Mouse (Mus musculus) megakaryocyte, embryonic 14.5 days (primary cell): Measurements from ENCODE around the gene Krt87. TPM values are rescaled to one million over a fixed set of nuclear protein-coding genes. Genes with fewer than 3 reads are reported as not detected.
A peak's percentile ranks its signal among the peaks of the same experiment; 100 is the strongest.

Experiments
- H3K27me3 ChIP-seq: replicated peaks from 2 replicates; pipeline ENCODE3; 2012; ENCODE audit warnings: inconsistent platforms
- H3K36me3 ChIP-seq: replicated peaks from 2 replicates; pipeline ENCODE3; 2012; ENCODE audit warnings: low read length, inconsistent platforms, mixed read lengths
- H3K4me1 ChIP-seq: 2 replicates; pipeline ENCODE4 v1.6.1; 2012; ENCODE audit warnings: inconsistent platforms
- H3K4me3 ChIP-seq: replicated peaks from 2 replicates; pipeline ENCODE3; 2012; ENCODE audit warnings: moderate library complexity, mild to moderate bottlenecking, inconsistent platforms
- H3K9me3 ChIP-seq: 2 replicates; pipeline ENCODE4 v1.6.1; 2012; ENCODE audit warnings: inconsistent platforms
- FLI1 ChIP-seq: IDR thresholded peaks from 2 replicates; pipeline ENCODE4 v1.6.1; 2012; ENCODE audit warnings: low read length, inconsistent platforms, mixed read lengths
- GATA1 ChIP-seq: IDR thresholded peaks from 3 replicates; pipeline ENCODE4 v1.6.1; 2012; ENCODE audit warnings: mixed read lengths, low read length, inconsistent platforms, borderline replicate concordance
- polyA plus RNA-seq: library from polyadenylated mRNA; stranded (reverse); fragments of >175 nt; gene quantifications from 2 replicates; pipeline ENCODE4 v1.2.3, GENCODE M21; 2012; ENCODE audit warnings: low replicate concordance; ENCODE audit not compliant: insufficient read depth

The Krt87 gene
- polyA plus RNA-seq, 1 experiment: not detected

- Histone ChIP-seq H3K4me3 (no peak overlapping the region), H3K27me3 (peaks cover 64% of the 10 kb centered on the region), H3K4me1 (peaks cover 9% of the 10 kb centered on the region), H3K9me3 (peaks cover 13% of the 10 kb centered on the region), H3K36me3 (no peaks in the 10 kb centered on the region)
- TF ChIP-seq FLI1 (no peak), GATA1 (no peak)
These were observed 42.1 kb downstream of the Krt87 start for GRCm38 (mm10) chr15:101396466-101396865.

GRCm38 (mm10) chr15:101394908-101395307, 43.7 kb downstream of the Krt87 start:
- TF ChIP-seq GATA1: no peak
- TF ChIP-seq FLI1: no peak

GRCm38 (mm10) chr15:101392251-101392650, 46.4 kb downstream of the Krt87 start:
- Histone ChIP-seq H3K9me3 (peaks cover 14% of the 10 kb centered on the region), H3K27me3 (peaks cover 79% of the 10 kb centered on the region), H3K36me3 (no peaks in the 10 kb centered on the region), H3K4me3 (no peak overlapping the region), H3K4me1 (peaks cover 28% of the 10 kb centered on the region)
- TF ChIP-seq GATA1 (no peak), FLI1 (no peak)

More at GRCm38 (mm10) chr15:101394908-101395307, 43.7 kb downstream of the Krt87 start:
- no peaks in the 10 kb centered on the region for H3K36me3 ChIP-seq
- H3K4me3 ChIP-seq: no peak overlapping the region
- H3K9me3 ChIP-seq: peaks cover 14% of the 10 kb centered on the region
- H3K4me1 ChIP-seq: peaks cover 9% of the 10 kb centered on the region
- peaks cover 65% of the 10 kb centered on the region for H3K27me3 ChIP-seq

- Histone ChIP-seq H3K4me1 (peaks cover 39% of the 10 kb centered on the region), H3K4me3 (no peak overlapping the region), H3K36me3 (no peaks in the 10 kb centered on the region), H3K27me3 (peaks cover 83% of the 10 kb centered on the region), H3K9me3 (peaks cover 14% of the 10 kb centered on the region)
- TF ChIP-seq GATA1: no peak
- TF ChIP-seq FLI1: no peak
These were observed 48.4 kb downstream of the Krt87 start for GRCm38 (mm10) chr15:101390203-101390602.

- H3K9me3 ChIP-seq: peaks cover 13% of the 10 kb centered on the region
- no peaks in the 10 kb centered on the region for H3K36me3 ChIP-seq
- H3K4me1 ChIP-seq: peaks cover 54% of the 10 kb centered on the region
- H3K27me3 ChIP-seq: peaks cover 90% of the 10 kb centered on the region
- peak overlapping the region; percentile 54 for H3K4me3 ChIP-seq
- TF ChIP-seq GATA1: no peak
- no peak for TF ChIP-seq FLI1
These were observed 50.5 kb downstream of the Krt87 start for GRCm38 (mm10) chr15:101388034-101388541.

GRCm38 (mm10) chr15:101387176-101387575, 51.4 kb downstream of the Krt87 start:
- Histone ChIP-seq H3K4me1 (peaks cover 54% of the 10 kb centered on the region), H3K27me3 (peaks cover 91% of the 10 kb centered on the region), H3K4me3 (no peak overlapping the region), H3K36me3 (no peaks in the 10 kb centered on the region), H3K9me3 (peaks cover 6% of the 10 kb centered on the region; the same call in 1 of the 2 replicates)
- no peak for TF ChIP-seq GATA1

- H3K27me3 ChIP-seq: peaks cover 96% of the 10 kb centered on the region
- TF ChIP-seq FLI1 (no peak), GATA1 (no peak)
- no peak overlapping the region for H3K4me3 ChIP-seq
- no peaks in the 10 kb centered on the region for H3K9me3 ChIP-seq
- peaks cover 62% of the 10 kb centered on the region for H3K4me1 ChIP-seq
- H3K36me3 ChIP-seq: no peaks in the 10 kb centered on the region
These were observed 53.5 kb downstream of the Krt87 start for GRCm38 (mm10) chr15:101385064-101385463.

- no peak overlapping the region for H3K4me3 ChIP-seq
- peaks cover 67% of the 10 kb centered on the region for H3K4me1 ChIP-seq
- TF ChIP-seq FLI1 (no peak), GATA1 (no peak)
- no peaks in the 10 kb centered on the region for H3K9me3 ChIP-seq
- H3K36me3 ChIP-seq: no peaks in the 10 kb centered on the region
- peaks cover 96% of the 10 kb centered on the region for H3K27me3 ChIP-seq
These were observed 54.0 kb downstream of the Krt87 start for GRCm38 (mm10) chr15:101384610-101385009.

GRCm38 (mm10) chr15:101382811-101383210, 55.8 kb downstream of the Krt87 start:
- Histone ChIP-seq H3K4me1 (peaks cover 69% of the 10 kb centered on the region), H3K9me3 (no peaks in the 10 kb centered on the region), H3K27me3 (peaks cover 95% of the 10 kb centered on the region), H3K4me3 (no peak overlapping the region), H3K36me3 (no peaks in the 10 kb centered on the region)
- TF ChIP-seq FLI1 (no peak), GATA1 (no peak)

- no peak overlapping the region for H3K4me3 ChIP-seq
- no peak for TF ChIP-seq GATA1
- no peak for TF ChIP-seq FLI1
- H3K9me3 ChIP-seq: no peaks in the 10 kb centered on the region
- peaks cover 96% of the 10 kb centered on the region for H3K27me3 ChIP-seq
- peaks cover 69% of the 10 kb centered on the region for H3K4me1 ChIP-seq
- no peaks in the 10 kb centered on the region for H3K36me3 ChIP-seq
These were observed 56.8 kb downstream of the Krt87 start for GRCm38 (mm10) chr15:101381758-101382157.

Other genes with a start within 250 kb of the Krt87 start
- 0.47 TPM in 1 of 2 replicates, not detected in the other for gene Grasp, start 214.6 kb downstream of the Krt87 start, polyA plus RNA-seq
- 2.9 and 6.8 TPM in 2 replicates for gene Nr4a1, start 184.5 kb downstream of the Krt87 start, polyA plus RNA-seq
- gene Atg101, start 154.5 kb downstream of the Krt87 start, polyA plus RNA-seq: 36.9 and 65.9 TPM in 2 replicates
- gene 6030408B16Rik, start 145.6 kb downstream of the Krt87 start, polyA plus RNA-seq: 2.1 TPM in 1 of 2 replicates, not detected in the other
- 0.63 TPM in 1 of 2 replicates, not detected in the other for gene Krt80, start 68.6 kb downstream of the Krt87 start, polyA plus RNA-seq
- gene Krt7, start 27.8 kb downstream of the Krt87 start, polyA plus RNA-seq: not detected in 2 replicates
- gene Krt88, start 8.9 kb upstream of the Krt87 start, polyA plus RNA-seq: 2.8 TPM in 1 of 2 replicates, not detected in the other
- gene Krt81, start 24.9 kb upstream of the Krt87 start, polyA plus RNA-seq: not detected in 2 replicates
- not detected in 2 replicates for gene Krt86, start 34.7 kb upstream of the Krt87 start, polyA plus RNA-seq
- gene Krt83, start 52.7 kb upstream of the Krt87 start, polyA plus RNA-seq: not detected in 2 replicates
- gene Gm49425, start 78.5 kb upstream of the Krt87 start, polyA plus RNA-seq: not detected in 2 replicates
- gene Krt84, start 94.0 kb upstream of the Krt87 start, polyA plus RNA-seq: not detected in 2 replicates
- not detected in 2 replicates for gene Krt82, start 111.9 kb upstream of the Krt87 start, polyA plus RNA-seq
- gene Krt90, start 124.1 kb upstream of the Krt87 start, polyA plus RNA-seq: not detected in 2 replicates
- not detected in 2 replicates for gene Krt75, start 135.1 kb upstream of the Krt87 start, polyA plus RNA-seq
- not detected in 2 replicates for gene Gm5414, start 189.4 kb upstream of the Krt87 start, polyA plus RNA-seq
- gene Gm5478, start 208.6 kb upstream of the Krt87 start, polyA plus RNA-seq: not detected in 2 replicates
- not detected in 2 replicates for gene Krt6b, start 241.5 kb upstream of the Krt87 start, polyA plus RNA-seq